Mouse (Mus musculus) neural tube, embryonic 12.5 days (tissue): ENCODE measurements around the gene Ube2s. TPM values are rescaled to one million over a fixed set of nuclear protein-coding genes. Genes with fewer than 3 reads are reported as not detected.
A peak's percentile ranks its signal among the peaks of the same experiment; 100 is the strongest.
"Not testable (repeated sequence)": the region's sequence is repeated elsewhere in the genome, so short reads cannot be mapped to it uniquely, and the experiment has no call there.

Experiments
- ATAC-seq: fragments of 200-750 bp; cut with Nextera tagmentation; 2 replicates; pipeline ENCODE4 v1.8.0; 2017; ENCODE audit warnings: low read depth, mild to moderate bottlenecking, moderate TSS enrichment, moderate library complexity; ENCODE audit not compliant: low FRiP score
- H3K27ac ChIP-seq: fragments of 300-500 bp; sonication (generic); 2 replicates; pipeline ENCODE4 v1.5.1; 2016
- H3K27me3 ChIP-seq: fragments of 300-500 bp; sonication (generic); replicated peaks from 2 replicates; pipeline ENCODE4 v1.6.1; 2016; ENCODE audit warnings: mild to moderate bottlenecking
- H3K36me3 ChIP-seq: fragments of 300-500 bp; sonication (generic); 2 replicates; pipeline ENCODE4 v1.6.1; 2016; ENCODE audit warnings: mild to moderate bottlenecking
- H3K4me1 ChIP-seq: fragments of 300-500 bp; sonication (generic); 2 replicates; pipeline ENCODE4 v1.6.1; 2016
- H3K4me2 ChIP-seq: fragments of 300-500 bp; sonication (generic); replicated peaks from 2 replicates; pipeline ENCODE4 v1.6.1; 2016; ENCODE audit warnings: mild to moderate bottlenecking
- H3K4me3 ChIP-seq: fragments of 300-500 bp; sonication (generic); 2 replicates; pipeline ENCODE4 v1.5.1; 2016
- H3K9ac ChIP-seq: fragments of 300-500 bp; sonication (generic); 2 replicates; pipeline ENCODE4 v1.6.1; 2016; ENCODE audit warnings: mild to moderate bottlenecking
- H3K9me3 ChIP-seq: fragments of 300-500 bp; sonication (generic); 2 replicates; pipeline ENCODE4 v1.6.1; 2016; ENCODE audit warnings: mild to moderate bottlenecking
- WGBS: fragments of 180-500 bp; shearing (Covaris S2); methylation state at CpG from one replicate; pipeline ENCODE4 v1.1.7; 2016; 5-methylcytosine and 5-hydroxymethylcytosine counted together
- polyA plus RNA-seq: library from polyadenylated mRNA; unstranded; fragments of >200 nt; fragmentation: Nextera tagmentation; extraction: Ambion mirVana; gene quantifications from 2 replicates; pipeline ENCODE4 v1.2.1, GENCODE M21; 2016

The Ube2s gene
- polyA plus RNA-seq, 1 experiment from 2014 or later: 380 TPM

- Histone ChIP-seq H3K27me3 (peaks cover 26% of the 10 kb centered on the region), H3K27ac (no peak overlapping the region), H3K9ac (peak overlapping the region; percentile 65), H3K4me2 (peak overlapping the region; percentile 93), H3K4me1 (peaks cover 30% of the 10 kb centered on the region), H3K9me3 (no peaks in the 10 kb centered on the region), H3K4me3 (peak overlapping the region; percentile 46), H3K36me3 (no peaks in the 10 kb centered on the region)
- ATAC-seq: peak; percentile 60
- under 1% methylated on average over 34 of the region's 34 CpGs for WGBS
These were observed 31.3 kb upstream of the Ube2s start for GRCm38 (mm10) chr7:4843604-4844244.

GRCm38 (mm10) chr7:4842634-4843131, 30.3 kb upstream of the Ube2s start:
- Histone ChIP-seq H3K4me2 (peak overlapping the region; percentile 93), H3K27ac (no peak overlapping the region), H3K4me3 (peak overlapping the region; percentile 46), H3K9me3 (no peaks in the 10 kb centered on the region), H3K27me3 (peaks cover 30% of the 10 kb centered on the region), H3K9ac (0 out of 2 replicates have a peak overlapping the region, but pooled peaks have one; percentile 26), H3K36me3 (no peaks in the 10 kb centered on the region), H3K4me1 (peaks cover 30% of the 10 kb centered on the region)
- WGBS: under 1% methylated on average over 16 of the region's 16 CpGs
- 0 out of 2 replicates have a peak, but pooled peaks have one; percentile 38 for ATAC-seq

GRCm38 (mm10) chr7:4842077-4842476, 29.7 kb upstream of the Ube2s start:
- peaks cover 30% of the 10 kb centered on the region for H3K4me1 ChIP-seq
- no peaks in the 10 kb centered on the region for H3K36me3 ChIP-seq
- no peaks in the 10 kb centered on the region for H3K9me3 ChIP-seq
- ATAC-seq: no peak
- no peak overlapping the region for H3K27ac ChIP-seq
- peak overlapping the region; percentile 46 for H3K4me3 ChIP-seq
- no peak overlapping the region for H3K9ac ChIP-seq
- peaks cover 32% of the 10 kb centered on the region for H3K27me3 ChIP-seq
- H3K4me2 ChIP-seq: peak overlapping the region; percentile 93
- WGBS: 47% methylated on average over 5 of the region's 5 CpGs

GRCm38 (mm10) chr7:4837639-4838038, 25.2 kb upstream of the Ube2s start:
- Histone ChIP-seq H3K27ac (no peak overlapping the region), H3K9ac (no peak overlapping the region), H3K4me1 (peaks cover 22% of the 10 kb centered on the region), H3K4me3 (no peak overlapping the region), H3K9me3 (no peaks in the 10 kb centered on the region), H3K27me3 (peaks cover 49% of the 10 kb centered on the region), H3K36me3 (no peaks in the 10 kb centered on the region), H3K4me2 (no peak overlapping the region)
- ATAC-seq: no peak
- WGBS: 26% methylated on average over 1 of the region's 1 CpGs

GRCm38 (mm10) chr7:4836351-4836792, 24.0 kb upstream of the Ube2s start:
- Histone ChIP-seq H3K36me3 (no peaks in the 10 kb centered on the region), H3K27me3 (peaks cover 38% of the 10 kb centered on the region)
- ATAC-seq: peak; percentile 92

GRCm38 (mm10) chr7:4835631-4836327, 23.4 kb upstream of the Ube2s start:
- Histone ChIP-seq H3K4me1 (peaks cover 12% of the 10 kb centered on the region), H3K4me2 (peak overlapping the region; percentile 93), H3K27ac (peak overlapping the region; percentile 50), H3K27me3 (peaks cover 40% of the 10 kb centered on the region), H3K36me3 (no peaks in the 10 kb centered on the region), H3K4me3 (peak overlapping the region; percentile 57), H3K9ac (peak overlapping the region; percentile 80), H3K9me3 (no peaks in the 10 kb centered on the region)
- WGBS: 5% methylated on average over 34 of the region's 34 CpGs
- 0 out of 2 replicates have a peak, but pooled peaks have one; percentile 8 for ATAC-seq

More at GRCm38 (mm10) chr7:4836351-4836792, 24.0 kb upstream of the Ube2s start:
- peak overlapping the region; percentile 80 for H3K9ac ChIP-seq
- H3K9me3 ChIP-seq: no peaks in the 10 kb centered on the region
- H3K27ac ChIP-seq: peak overlapping the region; percentile 72
- H3K4me1 ChIP-seq: peaks cover 12% of the 10 kb centered on the region
- under 1% methylated on average over 51 of the region's 51 CpGs for WGBS
- H3K4me3 ChIP-seq: peak overlapping the region; percentile 57
- peak overlapping the region; percentile 93 for H3K4me2 ChIP-seq

GRCm38 (mm10) chr7:4830476-4830875, 18.1 kb upstream of the Ube2s start:
- ATAC-seq: no peak
- no peak overlapping the region for H3K27ac ChIP-seq
- no peak overlapping the region for H3K4me2 ChIP-seq
- H3K36me3 ChIP-seq: peaks cover 15% of the 10 kb centered on the region
- H3K27me3 ChIP-seq: peaks cover 37% of the 10 kb centered on the region
- H3K9ac ChIP-seq: peak overlapping the region; percentile 18; the same call in 1 of the 2 replicates
- no peaks in the 10 kb centered on the region for H3K9me3 ChIP-seq
- no peak overlapping the region for H3K4me3 ChIP-seq
- H3K4me1 ChIP-seq: no peaks in the 10 kb centered on the region
- WGBS: 7% methylated on average over 12 of the region's 12 CpGs

GRCm38 (mm10) chr7:4825365-4825764, 13.0 kb upstream of the Ube2s start:
- H3K4me1 ChIP-seq: no peaks in the 10 kb centered on the region
- ATAC-seq: no peak
- no peaks in the 10 kb centered on the region for H3K9me3 ChIP-seq
- no peak overlapping the region for H3K4me3 ChIP-seq
- peaks cover 14% of the 10 kb centered on the region; the same call in 1 of the 2 replicates for H3K27me3 ChIP-seq
- peaks cover 15% of the 10 kb centered on the region for H3K36me3 ChIP-seq
- WGBS: 54% methylated on average over 4 of the region's 4 CpGs
- no peak overlapping the region for H3K27ac ChIP-seq
- no peak overlapping the region for H3K4me2 ChIP-seq
- H3K9ac ChIP-seq: no peak overlapping the region

GRCm38 (mm10) chr7:4822162-4822907, 9.9 kb upstream of the Ube2s start:
- no peak overlapping the region for H3K4me2 ChIP-seq
- no peak for ATAC-seq
- no peak overlapping the region for H3K9ac ChIP-seq
- H3K27me3 ChIP-seq: no peaks in the 10 kb centered on the region
- WGBS: 79% methylated on average over 6 of the region's 6 CpGs
- no peaks in the 10 kb centered on the region for H3K4me1 ChIP-seq
- no peaks in the 10 kb centered on the region for H3K36me3 ChIP-seq
- no peaks in the 10 kb centered on the region for H3K9me3 ChIP-seq
- H3K27ac ChIP-seq: no peak overlapping the region
- no peak overlapping the region for H3K4me3 ChIP-seq

GRCm38 (mm10) chr7:4821690-4822089, 9.3 kb upstream of the Ube2s start:
- Histone ChIP-seq H3K9me3 (no peaks in the 10 kb centered on the region), H3K9ac (no peak overlapping the region), H3K4me2 (no peak overlapping the region), H3K4me1 (no peaks in the 10 kb centered on the region), H3K27ac (no peak overlapping the region), H3K4me3 (no peak overlapping the region), H3K36me3 (no peaks in the 10 kb centered on the region), H3K27me3 (no peaks in the 10 kb centered on the region)
- 79% methylated on average over 4 of the region's 4 CpGs for WGBS
- no peak for ATAC-seq

- H3K27ac ChIP-seq, H3K9me3 ChIP-seq: not testable (repeated sequence)
These were observed 8.5 kb upstream of the Ube2s start for GRCm38 (mm10) chr7:4820925-4821324.

GRCm38 (mm10) chr7:4816559-4816958, 4.2 kb upstream of the Ube2s start:
- Histone ChIP-seq H3K36me3 (no peaks in the 10 kb centered on the region), H3K9ac (no peak overlapping the region), H3K9me3 (no peaks in the 10 kb centered on the region), H3K4me1 (peaks cover 5% of the 10 kb centered on the region), H3K27me3 (no peaks in the 10 kb centered on the region), H3K4me2 (no peak overlapping the region), H3K4me3 (no peak overlapping the region), H3K27ac (no peak overlapping the region)
- no peak for ATAC-seq

More at GRCm38 (mm10) chr7:4820925-4821324, 8.5 kb upstream of the Ube2s start:
- not testable (repeated sequence) for H3K4me1 ChIP-seq, ATAC-seq, H3K27me3 ChIP-seq, H3K36me3 ChIP-seq, H3K9ac ChIP-seq, H3K4me2 ChIP-seq, H3K4me3 ChIP-seq
- WGBS: 93% methylated on average over 7 of the region's 7 CpGs
